Mouse (Mus musculus) T-helper 2 cell (primary cell): ENCODE measurements around the gene Fam222b.

Experiments
- in situ Hi-C: fragments of 300-600 bp; cut with MboI, MseI; formaldehyde crosslinking; loops from one replicate; pipeline ENCODE4 v1.15.1; 2025; ENCODE audit warnings: high pct_unique_total_duplicates

Fam222b gene

GRCm38 (mm10) chr11:78177903-78178858 lies 83.7 kb downstream of the Fam222b start:
- in situ Hi-C loops, result loop anchor here (5.0 kb wide), 1 partner anchor 64 kb away; no protein-coding TSS in a partner anchor

- in situ Hi-C loops, result loop anchor here (5.0 kb wide), 1 partner anchor 63 kb away; no protein-coding TSS in a partner anchor
These were observed 84.5 kb downstream of the Fam222b start for GRCm38 (mm10) chr11:78178859-78179437.

DNA sequence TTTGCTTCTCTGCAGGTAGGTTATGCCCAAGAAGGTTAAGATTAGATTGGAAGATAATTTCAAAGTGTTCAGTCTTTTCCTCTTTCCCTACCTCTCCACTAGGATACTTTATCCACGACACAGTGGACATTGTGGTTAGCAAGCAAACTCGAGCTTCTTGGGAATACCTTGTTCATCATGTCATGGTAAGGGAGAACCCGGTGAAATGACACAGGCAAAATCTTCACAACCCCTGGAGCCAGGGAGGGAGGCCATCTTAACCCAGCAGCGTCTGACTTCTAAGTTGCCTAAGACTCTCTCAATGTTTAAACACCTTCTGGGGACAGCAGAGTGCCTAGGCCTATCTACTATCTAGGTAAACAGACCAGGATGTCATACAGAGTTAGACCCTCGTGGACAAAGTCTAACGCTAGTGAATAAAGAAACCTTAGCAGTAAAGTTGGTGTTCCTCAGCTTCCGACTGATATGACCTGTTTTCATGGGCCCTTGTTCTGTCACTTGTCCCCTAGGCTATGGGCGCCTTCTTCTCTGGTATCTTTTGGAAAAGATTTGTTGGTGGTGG lies 85.1 kb downstream of the Fam222b start:
- in situ Hi-C loops, result loop anchor here (5.0 kb wide), 1 partner anchor 63 kb away; no protein-coding TSS in a partner anchor

GRCm38 (mm10) chr11:78180081-78180761 lies 85.8 kb downstream of the Fam222b start:
- in situ Hi-C loops, result loop anchor here (10.0 kb wide), 1 partner anchor 955 kb away; no protein-coding TSS in a partner anchor

- in situ Hi-C loops, result loop anchor here (10.0 kb wide), 1 partner anchor 953 kb away; no protein-coding TSS in a partner anchor
These were observed 87.4 kb downstream of the Fam222b start for GRCm38 (mm10) chr11:78181830-78182357.

GRCm38 (mm10) chr11:78182450-78182849 lies 88.0 kb downstream of the Fam222b start:
- in situ Hi-C loops, result loop anchor here (10.0 kb wide), 1 partner anchor 952 kb away; no protein-coding TSS in a partner anchor

DNA sequence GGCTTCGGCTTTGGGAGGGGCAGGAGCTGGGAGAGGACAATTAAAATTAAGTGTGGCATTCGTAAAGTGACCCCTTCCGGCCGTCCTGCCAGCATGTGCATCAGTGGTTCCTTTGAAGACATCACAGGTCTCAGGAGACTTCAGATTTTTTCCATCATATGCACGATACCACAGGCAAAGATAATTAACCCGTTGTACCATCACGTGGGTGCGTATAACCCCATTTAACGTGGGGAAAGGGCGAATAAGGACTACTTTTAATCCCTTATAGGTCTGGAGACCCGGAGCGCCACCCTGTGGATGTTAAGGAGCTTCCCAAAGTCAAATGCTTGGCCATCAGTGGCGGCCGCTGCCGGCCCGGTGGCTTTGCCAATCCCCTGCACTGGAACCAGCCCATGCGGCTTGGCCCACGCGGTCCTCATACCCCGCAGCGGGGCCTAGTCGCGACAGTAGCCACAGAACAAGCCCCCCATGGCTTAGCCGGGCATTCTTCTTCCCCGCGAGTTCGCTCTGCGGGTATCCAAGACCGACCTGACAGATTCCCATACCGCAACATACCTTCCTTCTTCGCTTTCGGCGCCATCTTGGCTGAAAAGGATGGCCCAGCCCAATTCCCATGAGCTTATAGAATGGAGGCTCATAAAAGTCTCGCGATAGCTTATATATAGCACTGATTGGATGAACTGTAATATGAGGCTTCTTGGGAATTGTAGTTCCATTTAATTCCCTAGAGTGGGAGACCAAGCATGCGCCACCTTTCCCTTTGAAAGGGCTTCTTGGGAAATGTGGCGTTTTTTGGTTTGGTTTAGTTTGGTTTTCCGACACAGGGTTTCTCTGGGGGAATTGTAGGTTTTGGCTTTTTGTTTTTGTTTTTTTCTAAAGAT lies 88.7 kb downstream of the Fam222b start, which contains the start of gene Rpl23a:
Gene Rpl23a, minus strand, starts transcription at position 624 of the 884 bp plus-strand sequence.
- in situ Hi-C loops, result loop anchor here (10.0 kb wide), 1 partner anchor 952 kb away; no protein-coding TSS in a partner anchor

- in situ Hi-C loops, result loop anchor here (10.0 kb wide), 1 partner anchor 951 kb away; no protein-coding TSS in a partner anchor
These were observed 89.5 kb downstream of the Fam222b start for GRCm38 (mm10) chr11:78183884-78184514.

DNA sequence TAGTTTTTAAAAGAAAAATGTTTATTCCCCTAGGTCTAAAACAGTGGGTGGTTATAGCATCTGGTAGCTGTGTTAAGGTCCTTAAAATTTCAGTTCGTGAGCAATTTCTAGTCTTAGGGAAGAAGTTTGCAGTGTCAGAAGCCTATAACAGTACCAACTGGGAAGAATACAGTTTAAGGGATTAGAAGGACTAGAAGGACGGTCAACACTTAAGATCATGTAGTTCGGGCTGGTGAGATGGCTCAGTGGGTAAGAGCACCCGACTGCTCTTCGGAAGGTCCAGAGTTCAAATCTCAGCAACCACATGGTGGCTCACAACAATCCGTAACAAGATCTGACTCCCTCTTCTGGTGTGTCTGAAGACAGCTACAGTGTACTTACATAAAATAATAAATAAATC lies 90.2 kb downstream of the Fam222b start:
- in situ Hi-C loops, result loop anchor here (10.0 kb wide), 1 partner anchor 950 kb away; no protein-coding TSS in a partner anchor

DNA sequence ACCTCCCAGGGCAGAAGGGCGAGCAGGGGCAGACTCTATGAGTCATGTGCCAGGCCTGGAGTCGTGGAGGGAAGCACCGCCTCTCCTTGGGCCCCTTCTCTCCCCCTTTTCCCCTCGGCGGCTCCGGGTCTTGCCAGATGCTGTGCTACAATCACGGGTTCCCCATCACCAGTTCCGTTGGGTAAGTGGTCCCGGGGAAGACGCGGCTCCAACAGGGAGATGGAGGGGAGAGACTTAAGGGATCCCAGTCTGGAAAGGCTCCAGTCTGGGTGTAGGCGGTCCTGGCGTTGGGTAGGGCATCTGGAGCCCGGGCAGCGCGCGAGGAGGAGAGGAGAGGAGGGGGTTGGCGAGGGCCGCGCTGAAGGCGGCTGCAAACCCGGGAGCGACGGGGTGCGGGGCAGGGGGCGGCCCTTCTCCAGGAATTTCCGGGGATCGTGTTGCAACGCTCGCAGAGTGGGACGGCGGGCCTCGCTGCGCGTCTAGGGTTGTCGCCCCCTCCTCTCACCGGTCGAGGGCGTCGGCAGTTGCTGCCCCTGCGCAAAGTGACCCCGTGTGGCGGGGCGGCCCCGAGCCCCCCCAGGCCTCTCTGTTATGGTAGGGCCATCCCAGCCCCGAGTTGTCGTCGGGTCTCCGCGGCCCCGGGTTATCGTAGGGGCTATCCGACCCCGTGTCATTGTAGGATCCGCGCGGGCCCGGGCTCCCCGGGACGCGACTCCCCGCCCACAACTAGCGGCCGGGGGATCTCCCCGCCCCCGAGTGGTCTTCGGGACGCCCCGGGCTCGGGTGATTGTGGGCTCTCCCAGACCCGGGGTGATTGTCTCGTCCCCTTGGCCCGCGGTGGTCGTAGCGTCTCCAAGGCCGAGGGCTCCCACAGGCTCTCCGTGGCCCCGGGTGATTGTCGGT lies 94.1 kb downstream of the Fam222b start, which contains the start of gene Rab34:
Gene Rab34, plus strand, starts transcription at position 100 of the 903 bp plus-strand sequence.
- in situ Hi-C loops, result loop anchor here (10.0 kb wide), 1 partner anchor 946 kb away; no protein-coding TSS in a partner anchor

DNA sequence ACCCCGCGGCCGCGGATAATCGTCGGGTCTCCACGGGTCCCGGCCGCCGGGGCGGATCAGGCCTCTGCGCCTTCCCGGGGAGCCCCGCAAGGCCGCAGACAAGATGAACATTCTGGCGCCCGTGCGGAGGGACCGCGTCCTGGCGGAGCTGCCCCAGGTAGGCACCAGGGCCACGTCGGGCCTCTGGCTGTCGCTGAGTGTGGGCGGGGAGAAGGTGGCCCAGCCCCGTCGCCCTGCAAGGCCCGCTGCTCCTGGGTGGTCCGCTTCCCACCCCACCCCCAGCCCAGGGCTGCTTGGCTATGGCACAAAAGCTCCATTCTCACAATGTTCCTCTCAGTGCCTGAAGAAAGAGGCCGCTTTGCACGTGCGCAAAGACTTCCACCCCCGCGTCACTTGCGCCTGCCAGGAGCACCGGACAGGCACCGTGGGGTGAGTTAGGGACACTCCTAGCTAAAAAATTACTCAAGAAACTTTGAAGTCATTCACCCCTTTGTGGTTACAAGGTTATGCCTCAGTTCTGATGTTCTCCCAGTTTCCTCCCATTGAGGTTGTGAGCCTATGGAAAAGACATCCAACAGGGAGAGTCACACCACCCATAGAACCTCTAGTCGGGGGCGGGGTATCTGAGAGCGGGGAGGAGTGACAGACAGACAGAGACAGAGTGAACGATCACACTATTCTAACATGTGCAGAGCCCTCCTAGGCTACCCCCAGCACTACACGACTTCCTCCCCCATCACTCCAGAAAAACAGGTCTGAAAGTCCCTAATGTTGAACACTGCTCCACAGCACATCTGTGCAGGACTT lies 95.0 kb downstream of the Fam222b start:
- in situ Hi-C loops, result loop anchor here (10.0 kb wide), 1 partner anchor 945 kb away; no protein-coding TSS in a partner anchor

DNA sequence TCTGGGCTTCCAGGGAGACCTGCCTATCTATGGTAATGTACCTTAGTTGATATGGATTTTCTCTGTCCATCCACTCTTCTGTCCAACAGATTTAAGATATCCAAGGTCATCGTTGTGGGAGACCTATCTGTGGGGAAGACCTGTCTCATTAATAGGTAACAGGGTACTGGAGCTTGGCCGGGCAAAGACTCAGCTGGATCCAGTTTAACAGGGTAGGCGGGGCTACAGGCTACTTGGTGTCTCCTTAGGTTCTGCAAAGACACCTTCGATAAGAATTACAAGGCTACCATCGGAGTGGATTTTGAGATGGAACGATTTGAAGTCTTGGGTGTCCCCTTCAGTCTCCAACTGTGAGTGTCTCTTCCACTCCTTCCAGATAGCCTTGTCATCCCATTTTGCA lies 95.6 kb downstream of the Fam222b start:
- in situ Hi-C loops, result no loop called here

GRCm38 (mm10) chr11:78193113-78193512 lies 98.7 kb downstream of the Fam222b start, which contains the start of gene Proca1:
TSS of gene Proca1 (plus strand) at chr11:78193392.
- in situ Hi-C loops, result no loop called here

- in situ Hi-C loops, result no loop called here
These were observed 100.1 kb downstream of the Fam222b start for GRCm38 (mm10) chr11:78194411-78195100.

- in situ Hi-C loops, result no loop called here
These were observed 100.8 kb downstream of the Fam222b start for GRCm38 (mm10) chr11:78195101-78195863.

- in situ Hi-C loops, result no loop called here
These were observed 107.9 kb downstream of the Fam222b start for GRCm38 (mm10) chr11:78202372-78202771.
